Mouse (Mus musculus): ENCODE measurements around the gene Slc6a11. TPM values are rescaled to one million over a fixed set of nuclear protein-coding genes. Genes with fewer than 3 reads are reported as not detected.
A peak's percentile ranks its signal among the peaks of the same experiment; 100 is the strongest.

Gene Slc6a11
- total RNA-seq (2021), result 100 to 1,000 TPM; 131 to 148 TPM

DNA sequence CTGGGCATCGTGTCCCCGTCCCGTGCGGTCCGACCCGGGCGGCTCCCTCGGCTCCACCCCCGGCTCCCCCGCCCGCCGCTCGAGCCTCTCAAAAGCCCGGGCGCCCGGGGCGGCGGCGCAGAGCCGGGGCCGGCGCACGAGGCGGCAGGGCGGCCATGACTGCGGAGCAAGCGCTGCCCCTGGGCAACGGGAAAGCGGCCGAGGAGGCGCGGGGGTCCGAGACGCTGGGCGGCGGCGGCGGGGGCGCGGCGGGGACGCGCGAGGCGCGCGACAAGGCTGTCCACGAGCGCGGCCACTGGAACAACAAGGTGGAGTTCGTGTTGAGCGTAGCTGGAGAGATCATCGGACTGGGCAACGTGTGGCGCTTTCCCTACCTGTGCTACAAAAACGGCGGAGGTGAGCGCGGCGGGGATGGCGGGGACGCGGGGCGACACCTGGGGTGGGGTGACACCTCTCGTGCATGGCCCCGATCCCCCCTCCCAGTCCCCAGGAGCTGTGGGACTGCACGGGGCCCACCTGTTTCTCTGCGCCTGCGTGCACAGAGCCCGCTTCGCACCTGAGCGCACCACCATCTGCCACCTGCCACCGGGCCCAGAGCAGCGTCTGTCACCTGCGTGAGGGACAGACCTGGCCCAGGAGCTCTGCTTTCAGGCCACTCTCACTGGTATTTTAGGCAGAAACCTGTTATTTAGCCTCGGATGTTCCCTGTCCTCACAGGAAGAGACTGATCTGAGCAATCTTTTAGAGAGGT lies at the start of gene Slc6a11:
TSS of gene Slc6a11 (plus strand) at position 120 of the 751 bp plus-strand sequence.
- DNase-seq, result peak; percentile 42
- intact Hi-C loops (cut with DNase I), result no loop called here

DNA sequence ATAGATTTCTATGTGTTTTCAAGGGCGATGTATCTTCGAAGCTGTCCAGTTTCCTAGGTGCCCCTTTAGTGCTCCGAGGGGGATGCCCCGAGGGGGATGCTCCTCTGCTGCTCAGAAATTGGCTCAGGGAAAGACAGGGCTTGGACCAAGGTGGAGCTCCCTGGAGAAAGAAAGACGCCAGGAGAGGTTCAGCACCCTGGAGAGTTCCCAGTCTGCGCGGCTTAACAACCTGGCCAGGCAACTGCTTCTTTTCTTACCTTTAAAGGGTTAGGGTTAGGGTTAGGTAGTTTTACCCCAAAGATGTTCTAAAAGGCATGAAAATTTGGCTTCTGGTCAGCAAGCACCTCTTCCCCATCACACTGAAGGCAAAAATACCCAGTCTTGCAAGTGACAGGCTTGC lies 43.9 kb upstream of the Slc6a11 start:
- intact Hi-C loops (cut with DNase I), result no loop called here
- DNase-seq, result no peak

- intact Hi-C loops (cut with DNase I), result loop anchor here (2.0 to 10.0 kb wide), 2 partner anchors 255 to 605 kb away; no protein-coding TSS in a partner anchor
These were observed 41.4 kb upstream of the Slc6a11 start for GRCm38 (mm10) chr6:114089626-114090025.

GRCm38 (mm10) chr6:114092216-114092615 lies 38.8 kb upstream of the Slc6a11 start:
- intact Hi-C loops (cut with DNase I), result loop anchor here (10.0 kb wide), 1 partner anchor 603 kb away; no protein-coding TSS in a partner anchor
- DNase-seq, result no peak

More at GRCm38 (mm10) chr6:114089626-114090025, 41.4 kb upstream of the Slc6a11 start:
- peak; percentile 75 for DNase-seq

DNA sequence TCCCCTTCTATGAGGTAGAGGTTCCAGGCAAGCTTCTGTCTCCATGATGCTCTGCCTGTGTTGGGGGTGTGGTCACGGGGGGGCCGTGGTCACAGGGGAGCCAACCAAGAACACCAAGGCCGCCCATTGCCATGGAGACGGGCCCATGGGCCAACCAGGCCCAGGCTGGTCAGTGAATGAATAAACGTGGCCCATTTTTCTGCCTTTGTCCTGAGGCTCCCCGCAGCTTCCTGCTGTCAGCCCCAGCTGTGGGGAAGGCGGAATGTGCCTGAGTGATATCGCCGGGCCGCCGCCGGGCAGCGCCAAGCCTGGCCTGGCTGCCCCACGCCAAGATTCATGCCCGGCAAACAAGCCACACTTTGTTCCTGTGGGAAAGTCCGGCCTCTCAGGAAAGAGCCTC lies 36.8 kb upstream of the Slc6a11 start:
- intact Hi-C loops (cut with DNase I), result loop anchor here (10.0 kb wide), 1 partner anchor 601 kb away; no protein-coding TSS in a partner anchor
- DNase-seq, result peak; percentile 74

DNA sequence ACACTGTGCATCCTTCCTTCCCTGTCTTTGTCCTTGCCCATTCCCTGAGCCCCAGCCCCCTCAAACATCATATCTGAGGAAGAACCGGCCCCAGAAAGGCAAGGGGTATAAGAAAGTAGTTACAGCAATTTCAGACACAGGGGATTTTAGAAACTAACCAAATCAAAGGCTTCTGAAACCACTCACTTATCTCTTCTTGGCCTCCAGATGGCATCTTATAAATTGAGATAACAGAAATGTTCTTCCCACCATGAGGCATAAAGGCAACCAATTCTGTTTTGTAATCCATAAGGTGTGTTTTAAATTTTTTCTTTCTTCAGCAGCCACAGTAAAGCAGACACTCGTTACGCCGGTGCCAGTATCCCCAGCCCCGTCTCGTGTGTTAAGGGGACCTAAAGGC lies 34.5 kb upstream of the Slc6a11 start:
- intact Hi-C loops (cut with DNase I), result loop anchor here (5.0 to 10.0 kb wide), 2 partner anchors 101 to 598 kb away; no protein-coding TSS in a partner anchor

GRCm38 (mm10) chr6:114101923-114102322 lies 29.1 kb upstream of the Slc6a11 start:
- intact Hi-C loops (cut with DNase I), result no loop called here
- DNase-seq, result no peak

More for the DNA sequence above, 34.5 kb upstream of the Slc6a11 start:
- DNase-seq, result no peak

DNA sequence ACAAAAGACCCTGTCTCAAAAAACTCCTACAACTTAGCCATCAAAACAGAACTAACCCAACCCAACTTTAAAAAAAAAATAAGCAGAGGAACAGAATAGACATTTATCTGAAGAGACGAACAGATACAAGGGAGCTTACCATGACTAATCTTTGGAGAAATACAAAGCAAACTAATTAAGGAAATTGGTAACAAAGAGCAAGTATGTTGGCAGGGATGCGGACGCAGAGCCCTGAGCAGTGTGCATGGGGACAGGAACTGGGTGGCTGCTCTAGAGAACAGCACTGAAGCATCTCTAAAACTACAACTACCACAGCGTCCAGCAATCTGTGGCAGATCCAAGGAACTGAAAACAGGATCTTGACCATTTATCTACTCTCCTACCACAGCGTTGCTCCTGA lies 11.5 kb upstream of the Slc6a11 start:
- intact Hi-C loops (cut with DNase I), result no loop called here

GRCm38 (mm10) chr6:114125530-114125929 lies 5.5 kb upstream of the Slc6a11 start:
- DNase-seq, result no peak
- intact Hi-C loops (cut with DNase I), result no loop called here

More for the DNA sequence above, 11.5 kb upstream of the Slc6a11 start:
- DNase-seq, result no peak

GRCm38 (mm10) chr6:114132472-114132871 lies 1.4 kb downstream of the Slc6a11 start:
- intact Hi-C loops (cut with DNase I), result no loop called here
- DNase-seq, result peak; percentile 16

DNA sequence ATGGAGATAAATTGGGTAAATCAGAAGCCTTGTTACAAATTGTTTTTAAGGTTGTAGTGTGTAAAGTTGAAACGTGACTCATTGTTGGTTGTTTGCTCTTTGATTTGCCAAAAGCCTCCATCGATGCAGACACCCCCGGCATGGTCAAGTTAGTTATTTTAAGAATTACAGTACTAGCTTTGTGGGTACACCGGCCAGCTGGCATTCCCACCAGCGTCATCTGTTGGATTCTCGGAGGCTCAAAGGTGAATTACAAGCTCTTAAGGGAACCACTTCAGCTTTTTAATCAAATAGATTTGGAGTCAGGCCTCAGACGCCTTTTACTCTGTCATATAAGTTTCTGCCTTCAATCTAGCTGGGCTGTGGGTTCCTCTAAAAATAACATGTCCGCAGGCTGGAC lies 1.9 kb downstream of the Slc6a11 start:
- intact Hi-C loops (cut with DNase I), result no loop called here
- no peak for DNase-seq

DNA sequence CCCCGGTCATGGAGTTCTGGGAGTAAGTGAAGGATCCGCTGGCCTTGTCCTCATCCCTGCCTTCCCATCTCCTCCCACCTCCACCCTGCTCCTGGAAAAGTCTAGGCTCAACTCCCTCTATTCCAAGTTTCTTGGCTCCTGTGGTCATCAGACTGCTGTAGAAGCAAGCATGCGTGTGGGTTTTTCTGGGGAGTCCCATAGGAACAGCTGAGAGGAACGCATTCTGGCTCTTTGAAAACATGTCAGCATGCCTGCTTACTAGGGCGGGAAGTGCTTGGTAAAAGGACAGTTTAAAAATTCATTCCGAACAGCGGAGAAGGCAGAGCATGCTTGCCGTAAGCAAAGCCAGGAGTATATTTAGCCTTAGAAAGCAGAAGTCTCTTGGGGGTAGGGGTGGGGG lies 7.9 kb downstream of the Slc6a11 start:
- DNase-seq, result no peak
- intact Hi-C loops (cut with DNase I), result no loop called here

DNA sequence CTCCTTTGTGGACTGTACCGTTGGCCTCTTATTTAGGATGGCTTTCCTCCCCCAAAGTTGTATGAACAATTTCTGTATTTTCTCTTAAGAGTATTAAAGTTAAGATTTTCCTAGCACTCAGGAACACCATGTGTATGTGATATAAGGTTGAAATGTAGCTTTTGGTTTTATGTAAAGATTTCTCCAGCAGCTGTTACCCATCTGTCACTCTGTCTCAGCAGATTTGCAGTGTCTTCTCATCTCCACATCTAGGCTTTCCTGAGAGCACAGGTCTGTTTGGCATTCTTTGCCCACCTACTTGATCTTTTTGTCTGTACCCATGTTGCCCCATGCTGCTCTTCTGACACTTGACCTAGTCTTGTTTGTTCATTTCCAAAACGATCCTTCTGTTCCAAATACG lies 10.4 kb downstream of the Slc6a11 start:
- intact Hi-C loops (cut with DNase I), result no loop called here

DNA sequence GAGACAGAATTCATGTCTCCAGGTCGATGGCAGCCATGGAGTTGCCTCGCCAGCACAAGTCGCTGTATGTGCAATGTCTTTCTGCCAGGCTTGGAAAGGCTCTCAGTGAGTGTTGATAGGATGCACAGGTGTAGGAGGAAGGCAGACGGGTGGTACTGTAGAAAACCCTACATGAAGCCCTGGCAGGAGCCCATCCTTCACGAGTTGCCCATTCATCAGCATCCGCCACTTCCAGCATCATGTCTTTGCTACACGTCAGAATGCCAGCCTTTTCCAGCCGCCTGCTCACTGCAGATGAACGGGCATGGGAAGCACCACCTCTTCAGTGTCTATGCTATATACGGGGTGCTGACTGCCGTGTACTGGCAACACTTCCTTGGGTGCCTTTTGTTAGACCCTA lies 11.4 kb downstream of the Slc6a11 start:
- intact Hi-C loops (cut with DNase I), result no loop called here
- no peak for DNase-seq

More for the DNA sequence above, 10.4 kb downstream of the Slc6a11 start:
- no peak for DNase-seq

DNA sequence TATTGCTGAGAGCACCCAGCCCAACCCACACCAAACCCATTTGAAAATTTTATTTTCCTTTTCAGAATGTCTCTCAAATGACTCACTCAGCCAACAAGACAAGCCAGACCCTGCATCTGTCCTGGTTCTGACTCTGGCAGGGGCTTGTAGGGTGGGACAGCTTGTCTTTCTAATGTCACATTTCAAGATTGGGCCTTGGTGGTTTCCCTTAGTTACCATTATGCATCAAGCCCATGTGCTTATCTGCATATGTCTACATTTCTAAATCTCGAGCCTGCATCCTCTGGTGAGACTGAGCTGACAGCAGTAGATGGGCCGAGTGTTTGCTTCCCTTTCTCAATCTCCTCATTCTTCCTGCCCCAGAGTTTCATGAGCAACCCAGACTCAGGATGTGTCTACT lies 12.5 kb downstream of the Slc6a11 start:
- no peak for DNase-seq
- intact Hi-C loops (cut with DNase I), result no loop called here

- DNase-seq, result peak; percentile 65
- intact Hi-C loops (cut with DNase I), result no loop called here
These were observed 13.5 kb downstream of the Slc6a11 start for GRCm38 (mm10) chr6:114144447-114145105.

- no peak for DNase-seq
- intact Hi-C loops (cut with DNase I), result no loop called here
These were observed 14.7 kb downstream of the Slc6a11 start for GRCm38 (mm10) chr6:114145650-114146329.

DNA sequence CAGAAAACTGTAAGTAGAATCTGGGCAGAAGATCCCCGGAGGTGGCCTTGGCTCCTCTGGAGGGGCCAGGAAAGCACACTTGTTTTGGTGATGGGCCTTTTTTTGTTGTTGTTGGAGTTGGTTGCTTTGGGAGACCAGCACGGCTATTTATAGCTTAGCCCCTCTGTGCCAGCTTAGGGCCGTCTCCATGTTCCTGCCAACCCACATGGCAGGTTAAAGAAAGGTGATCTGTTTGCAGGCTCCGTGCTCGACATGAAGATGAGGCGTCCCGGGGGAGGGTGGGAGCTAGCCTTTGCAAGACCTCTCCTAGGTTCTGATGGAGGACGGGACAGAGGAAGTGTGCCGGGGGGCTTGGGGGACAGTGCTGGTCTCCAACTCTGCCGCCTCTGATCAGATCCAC lies 24.7 kb downstream of the Slc6a11 start:
- intact Hi-C loops (cut with DNase I), result no loop called here

DNA sequence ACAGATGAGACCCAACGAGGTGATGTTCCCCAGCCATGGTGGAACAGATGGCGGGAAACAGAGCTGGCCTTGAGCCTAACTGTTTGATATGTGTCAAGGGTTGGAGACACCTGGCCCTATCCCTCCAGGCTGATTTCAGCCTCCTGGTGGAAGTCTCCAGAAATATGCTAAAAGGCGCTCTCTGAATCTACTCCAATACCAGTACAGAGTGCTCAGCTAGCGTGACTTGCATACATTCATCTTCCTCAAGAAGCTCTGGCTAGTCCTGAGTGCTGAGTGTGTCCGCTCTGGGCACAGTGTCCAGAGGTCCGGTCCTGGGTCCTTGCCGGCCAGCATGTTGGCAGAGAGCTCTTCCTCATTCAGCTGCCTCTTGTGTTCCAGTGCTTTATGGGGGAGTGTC lies 27.8 kb downstream of the Slc6a11 start:
- peak; percentile 46 for DNase-seq
- intact Hi-C loops (cut with DNase I), result no loop called here

More for the DNA sequence above, 24.7 kb downstream of the Slc6a11 start:
- no peak for DNase-seq

GRCm38 (mm10) chr6:114160732-114161131 lies 29.7 kb downstream of the Slc6a11 start:
- intact Hi-C loops (cut with DNase I), result no loop called here
- peak; percentile 30 for DNase-seq

- DNase-seq, result no peak
- intact Hi-C loops (cut with DNase I), result no loop called here
These were observed 43.0 kb downstream of the Slc6a11 start for GRCm38 (mm10) chr6:114174052-114174397.

Data from left cerebral cortex, postnatal 4 days (tissue).